Mouse (Mus musculus) C2C12 (cell line): ENCODE measurements at regions not wholly inside any gene's neighbourhood (a gene's known extent, or its start where the extent isn't known, plus 50 kb on each side); places are given as distances from the start of the nearest gene placed in this dataset.
A peak's percentile ranks its signal among the peaks of the same experiment; 100 is the strongest.

Experiments used
- H3K27me3 ChIP-seq: one replicate; pipeline ENCODE4 v1.6.1; 2011; ENCODE audit not compliant: control insufficient read depth, insufficient read depth, insufficient read length
- H3K36me3 ChIP-seq: one replicate; pipeline ENCODE4 v1.6.1; 2011; ENCODE audit not compliant: control insufficient read depth, insufficient read depth
- H3K4me3 ChIP-seq: one replicate; pipeline ENCODE4 v1.5.1; 2011; ENCODE audit warnings: mild to moderate bottlenecking, control low read depth; ENCODE audit not compliant: poor library complexity, insufficient read depth, severe bottlenecking
- H3K79me2 ChIP-seq: one replicate; pipeline ENCODE4 v1.6.1; 2011; ENCODE audit not compliant: control insufficient read depth, insufficient read depth
- H3K79me3 ChIP-seq: one replicate; pipeline ENCODE4 v1.6.1; 2011; ENCODE audit warnings: low read depth, control low read depth
- H3ac ChIP-seq: one replicate; pipeline ENCODE3; 2011; ENCODE audit warnings: low read depth; ENCODE audit not compliant: control insufficient read depth, insufficient read length
- CEBPB ChIP-seq: IDR thresholded peaks from one replicate; pipeline ENCODE4 v1.6.1; 2011; ENCODE audit warnings: low read depth, mild to moderate bottlenecking, control low read depth, moderate library complexity
- CTCF ChIP-seq: IDR thresholded peaks from one replicate; pipeline ENCODE4 v1.5.1; 2011; ENCODE audit not compliant: control insufficient read depth, insufficient read depth, insufficient read length
- FOSL1 ChIP-seq: IDR thresholded peaks from one replicate; pipeline ENCODE4 v1.8.0; 2011; ENCODE audit warnings: mild to moderate bottlenecking, low read length; ENCODE audit not compliant: poor library complexity, insufficient read depth, severe bottlenecking
- MAX ChIP-seq: IDR thresholded peaks from one replicate; pipeline ENCODE4 v1.6.1; 2011; ENCODE audit warnings: mild to moderate bottlenecking, control low read depth
- MYOD1 ChIP-seq: IDR thresholded peaks from one replicate; pipeline ENCODE4 v1.6.1; 2011; ENCODE audit warnings: low read depth; ENCODE audit not compliant: control insufficient read depth, insufficient read length
- MYOG ChIP-seq: IDR thresholded peaks from one replicate; pipeline ENCODE4 v1.6.1; 2011; ENCODE audit not compliant: control insufficient read depth, insufficient read length; ENCODE audit errors: extremely low read depth
- USF1 ChIP-seq: IDR thresholded peaks from one replicate; pipeline ENCODE4 v1.6.1; 2011; ENCODE audit warnings: low read depth, mild to moderate bottlenecking, control low read depth, moderate library complexity

- no peaks in the 10 kb centered on the region for H3K79me2 ChIP-seq
- no peak overlapping the region for H3ac ChIP-seq
- no peak overlapping the region for H3K4me3 ChIP-seq
- no peaks in the 10 kb centered on the region for H3K79me3 ChIP-seq
- H3K27me3 ChIP-seq, result no peaks in the 10 kb centered on the region
- no peak for TF ChIP-seq CEBPB
- TF ChIP-seq MYOD1, result peak; percentile 98
- no peaks in the 10 kb centered on the region for H3K36me3 ChIP-seq
Measured at GRCm38 (mm10) chr5:85954526-85954925, 110.9 kb downstream of the Cenpc1 start.

GRCm38 (mm10) chr5:85936667-85937314 lies 128.6 kb downstream of the Cenpc1 start:
- Histone ChIP-seq H3K36me3 (no peaks in the 10 kb centered on the region), H3ac (no peak overlapping the region), H3K79me3 (no peaks in the 10 kb centered on the region), H3K27me3 (no peaks in the 10 kb centered on the region), H3K79me2 (no peaks in the 10 kb centered on the region), H3K4me3 (no peak overlapping the region)
- no peak for TF ChIP-seq USF1
- no peak for TF ChIP-seq MYOD1
- no peak for TF ChIP-seq MAX

GRCm38 (mm10) chr5:85918288-85918687 lies 147.1 kb downstream of the Cenpc1 start:
- no peaks in the 10 kb centered on the region for H3K27me3 ChIP-seq
- H3K4me3 ChIP-seq, result no peak overlapping the region
- no peaks in the 10 kb centered on the region for H3K36me3 ChIP-seq
- no peaks in the 10 kb centered on the region for H3K79me3 ChIP-seq
- no peak overlapping the region for H3ac ChIP-seq
- no peak for TF ChIP-seq MAX
- TF ChIP-seq MYOD1, result no peak
- no peak for TF ChIP-seq USF1
- no peak for TF ChIP-seq FOSL1
- TF ChIP-seq CEBPB, result no peak
- no peak for TF ChIP-seq CTCF
- TF ChIP-seq MYOG, result no peak
- no peaks in the 10 kb centered on the region for H3K79me2 ChIP-seq

- Histone ChIP-seq H3ac (no peak overlapping the region), H3K27me3 (no peaks in the 10 kb centered on the region), H3K79me3 (no peaks in the 10 kb centered on the region), H3K79me2 (no peaks in the 10 kb centered on the region), H3K4me3 (no peak overlapping the region), H3K36me3 (no peaks in the 10 kb centered on the region)
- TF ChIP-seq MAX, result no peak
- TF ChIP-seq CEBPB, result no peak
- no peak for TF ChIP-seq USF1
- TF ChIP-seq CTCF, result no peak
- TF ChIP-seq MYOG, result no peak
- TF ChIP-seq MYOD1, result no peak
- no peak for TF ChIP-seq FOSL1
Measured at GRCm38 (mm10) chr5:85915000-85915399, 150.4 kb downstream of the Cenpc1 start.

- no peaks in the 10 kb centered on the region for H3K36me3 ChIP-seq
- no peaks in the 10 kb centered on the region for H3K27me3 ChIP-seq
- H3K79me3 ChIP-seq, result no peaks in the 10 kb centered on the region
- TF ChIP-seq CEBPB (no peak), MYOD1 (no peak), USF1 (no peak), CTCF (no peak), MAX (no peak), FOSL1 (no peak), MYOG (no peak)
- H3K4me3 ChIP-seq, result no peak overlapping the region
- H3K79me2 ChIP-seq, result no peaks in the 10 kb centered on the region
- no peak overlapping the region for H3ac ChIP-seq
Measured at GRCm38 (mm10) chr5:85896452-85896851, 168.9 kb downstream of the Cenpc1 start.

GRCm38 (mm10) chr5:85895814-85896213 lies 169.6 kb downstream of the Cenpc1 start:
- Histone ChIP-seq H3ac (no peak overlapping the region), H3K27me3 (no peaks in the 10 kb centered on the region), H3K36me3 (no peaks in the 10 kb centered on the region), H3K79me2 (no peaks in the 10 kb centered on the region), H3K4me3 (no peak overlapping the region), H3K79me3 (no peaks in the 10 kb centered on the region)
- TF ChIP-seq MYOD1 (no peak), MAX (no peak), MYOG (no peak), CTCF (no peak), CEBPB (no peak)
